In the genomic region with DNA sequence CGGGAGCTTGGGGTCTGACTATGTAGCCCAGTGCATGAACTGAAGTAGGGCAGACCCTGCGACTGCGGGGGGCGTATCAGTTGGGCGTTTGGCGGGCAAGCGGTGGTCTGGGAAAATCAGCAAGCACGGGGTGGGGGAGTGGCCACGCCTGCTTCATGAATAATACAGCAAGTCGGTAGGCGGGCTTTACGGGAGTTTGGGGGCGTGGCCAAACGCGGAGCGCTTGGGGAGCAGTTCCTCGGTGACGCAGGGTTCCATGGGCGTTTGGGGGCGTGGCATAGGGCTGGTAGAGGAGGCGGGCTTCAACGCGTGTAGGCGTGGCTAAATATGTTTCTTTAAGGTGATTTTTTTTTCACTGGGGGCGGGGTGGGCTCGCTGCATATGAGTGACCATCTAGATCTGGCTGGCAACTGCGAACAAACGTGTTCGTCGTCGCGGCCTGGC, we compare ENCODE assay signal across 7 mouse cellular contexts. TPM values are rescaled to one million over a fixed set of nuclear protein-coding genes. Genes with fewer than 3 reads are reported as not detected.
A peak's percentile ranks its signal among the peaks of the same experiment; 100 is the strongest.
DNase-seq lines count a peak whose midpoint lies in the region; ATAC-seq lines count a peak whose summit lies in the region.

No protein-coding gene starts in this region.

- peak overlapping the region; percentile 90 for H3K27ac ChIP-seq in midbrain, embryonic 10.5 days (replicated peaks)

- peak overlapping the region; percentile 88 for H3K4me3 ChIP-seq in midbrain, embryonic 10.5 days

- no peaks in the 10 kb centered on the region for H3K9me3 ChIP-seq in midbrain, embryonic 10.5 days (replicated peaks)

- H3K36me3 ChIP-seq in midbrain, embryonic 10.5 days, result peaks cover 36% of the 10 kb centered on the region

- ATAC-seq in inflammation-experienced regulatory T-cells, adult 6 months, result peak; percentile 73

- peaks cover 38% of the 10 kb centered on the region for H3K4me1 ChIP-seq in midbrain, embryonic 10.5 days

- peak; percentile 99 to 100 for DNase-seq in adrenal gland, adult (ENCODE audit: inconsistent age in 2 of 2, low spot score in 1 of 2)
- DNase-seq in embryo, embryonic 10.5 days (ENCODE audit: low spot score), result peak; percentile 100
- peak; percentile 100 for DNase-seq in gastrocnemius, postnatal 14 days
- peak; percentile 99 to 100 for DNase-seq in left cerebral cortex, postnatal 25 days (ENCODE audit: low spot score in 2 of 2)
- peak; percentile 100 for DNase-seq in midbrain, embryonic 10.5 days (ENCODE audit: low spot score)
- DNase-seq in right cerebral cortex, postnatal 4 days, result peak; percentile 100

- intact Hi-C loops in gastrocnemius, postnatal 14 days (cut with DNase I; ENCODE audit: low total_unique reads), result no loop called here
- intact Hi-C loops in left cerebral cortex, postnatal 25 days (cut with DNase I), result no loop called here

- under 1% methylated on average over 32 of the region's 32 CpGs for WGBS in midbrain, embryonic 10.5 days

- no peaks in the 10 kb centered on the region for H3K27me3 ChIP-seq in midbrain, embryonic 10.5 days (ENCODE audit: low read depth, poor library complexity, severe bottlenecking)

RNA-seq across cellular contexts. Expression of a gene that starts 0.6 kb away (rescaled TPM):
- 10 to 100 TPM in 1 of 2 experiments, 1 to 10 TPM in 1; 9.0 to 10.3 TPM for total RNA-seq in gastrocnemius, postnatal 14 days (2021)
- 10 to 100 TPM; 30.5 to 37.0 (median 35.6) TPM for polyA plus RNA-seq in inflammation-experienced regulatory T-cells, adult 6 months (2017; shearing (Covaris generic))
- total RNA-seq in left cerebral cortex, postnatal 25 days (2021), result 10 to 100 TPM; 15.1 to 17.7 TPM
- 18.0 and 22.7 TPM in 2 replicates for polyA plus RNA-seq in midbrain, embryonic 10.5 days (2016; fragmentation: Nextera tagmentation; extraction: Ambion mirVana)

RNA-seq across cellular contexts. Expression of a gene that starts 10.9 kb away (rescaled TPM):
- 10 to 100 TPM; 64.9 to 73.0 TPM for total RNA-seq in gastrocnemius, postnatal 14 days (2021)
- polyA plus RNA-seq in inflammation-experienced regulatory T-cells, adult 6 months (2017; shearing (Covaris generic)), result 100 to 1,000 TPM; 138 to 187 (median 180) TPM
- 10 to 100 TPM; 43.1 to 47.7 TPM for total RNA-seq in left cerebral cortex, postnatal 25 days (2021)
- 56.5 and 58.8 TPM in 2 replicates for polyA plus RNA-seq in midbrain, embryonic 10.5 days (2016; fragmentation: Nextera tagmentation; extraction: Ambion mirVana)

RNA-seq across cellular contexts. Expression of a gene that starts 11.1 kb away (rescaled TPM):
- 100 to 1,000 TPM; 116 to 117 TPM for total RNA-seq in gastrocnemius, postnatal 14 days (2021)
- 100 to 1,000 TPM; 133 to 156 (median 138) TPM for polyA plus RNA-seq in inflammation-experienced regulatory T-cells, adult 6 months (2017; shearing (Covaris generic))
- total RNA-seq in left cerebral cortex, postnatal 25 days (2021), result 100 to 1,000 TPM; 403 TPM
- polyA plus RNA-seq in midbrain, embryonic 10.5 days (2016; fragmentation: Nextera tagmentation; extraction: Ambion mirVana), result 300 and 314 TPM in 2 replicates

RNA-seq across cellular contexts. Expression of a gene that starts 28.1 kb away (rescaled TPM):
- 1,000 to 10,000 TPM; 1,030 to 1,066 TPM for total RNA-seq in gastrocnemius, postnatal 14 days (2021)
- polyA plus RNA-seq in inflammation-experienced regulatory T-cells, adult 6 months (2017; shearing (Covaris generic)), result 1,000 to 10,000 TPM; 2,608 to 4,221 (median 3,776) TPM
- 100 to 1,000 TPM; 886 to 927 TPM for total RNA-seq in left cerebral cortex, postnatal 25 days (2021)
- 836 and 881 TPM in 2 replicates for polyA plus RNA-seq in midbrain, embryonic 10.5 days (2016; fragmentation: Nextera tagmentation; extraction: Ambion mirVana)

RNA-seq across cellular contexts. Expression of a gene that starts 32.1 kb away (rescaled TPM):
- total RNA-seq in gastrocnemius, postnatal 14 days (2021), result 100 to 1,000 TPM; 118 to 122 TPM
- polyA plus RNA-seq in inflammation-experienced regulatory T-cells, adult 6 months (2017; shearing (Covaris generic)), result 10 to 100 TPM; 67.7 to 85.1 (median 84.4) TPM
- total RNA-seq in left cerebral cortex, postnatal 25 days (2021), result 100 to 1,000 TPM; 104 TPM
- polyA plus RNA-seq in midbrain, embryonic 10.5 days (2016; fragmentation: Nextera tagmentation; extraction: Ambion mirVana), result 138 and 140 TPM in 2 replicates

Comparison
In these comparisons a context has a peak if more than half of its experiments do, and no peak if none do; other contexts are left out.
1. Peak in every context shown above with its lines: DNase-seq, ATAC-seq, H3K4me3 ChIP-seq and H3K27ac ChIP-seq.